Mouse (Mus musculus) liver, adult 2 months (tissue): ENCODE measurements at regions not wholly inside any gene's neighbourhood (a gene's known extent, or its start where the extent isn't known, plus 50 kb on each side); places are given as distances from the start of the nearest gene placed in this dataset.

Experiments
- DNase-seq: peaks from one replicate; pipeline ENCODE4 v3.0.0-alpha.2; 2011; ENCODE audit warnings: low read depth, low spot score; ENCODE audit errors: extremely low read depth
- H3K27ac ChIP-seq: fragments of 200-500 bp; replicated peaks from 2 replicates; pipeline ENCODE4 v1.5.1; 2012; ENCODE audit warnings: low read depth, mild to moderate bottlenecking, control low read depth, inconsistent platforms, low read length; ENCODE audit not compliant: insufficient read depth
- H3K27me3 ChIP-seq: fragments of 200-500 bp; 2 replicates; pipeline ENCODE4 v1.6.1; 2012; ENCODE audit warnings: mild to moderate bottlenecking, moderate library complexity, low read length, inconsistent platforms; ENCODE audit not compliant: control insufficient read depth, insufficient read depth
- H3K36me3 ChIP-seq: fragments of 200-500 bp; 2 replicates; pipeline ENCODE4 v1.6.1; 2012; ENCODE audit warnings: low read length, inconsistent platforms; ENCODE audit not compliant: control insufficient read depth, insufficient read depth
- H3K4me1 ChIP-seq: fragments of 200-500 bp; 2 replicates; pipeline ENCODE4 v1.6.1; 2011; ENCODE audit warnings: low read length; ENCODE audit not compliant: control insufficient read depth, insufficient read depth
- H3K4me3 ChIP-seq: fragments of 200-500 bp; 2 replicates; pipeline ENCODE4 v1.5.1; 2011; ENCODE audit warnings: low read depth, mild to moderate bottlenecking, control low read depth, low read length, moderate library complexity; ENCODE audit not compliant: insufficient read depth
- H3K79me2 ChIP-seq: fragments of 200-500 bp; 2 replicates; pipeline ENCODE4 v1.6.1; 2012; ENCODE audit warnings: inconsistent platforms, mild to moderate bottlenecking, low read length, moderate library complexity; ENCODE audit not compliant: control insufficient read depth, insufficient read depth
- H3K9ac ChIP-seq: fragments of 200-500 bp; 2 replicates; pipeline ENCODE4 v1.6.1; 2012; ENCODE audit warnings: low read depth, mild to moderate bottlenecking, control low read depth, inconsistent platforms, low read length
- CTCF ChIP-seq: fragments of 200-500 bp; IDR thresholded peaks from 2 replicates; pipeline ENCODE4 v1.5.1; 2011; ENCODE audit warnings: low read depth, low read length, control low read depth
- POLR2A ChIP-seq: fragments of 200-500 bp; IDR thresholded peaks from 2 replicates; pipeline ENCODE4 v1.6.1; 2011; ENCODE audit warnings: low read length, control low read depth; ENCODE audit not compliant: insufficient read depth; ENCODE audit errors: extremely low read depth
- WGBS: fragments of 180-500 bp; shearing (Covaris S2); methylation state at CpG from one replicate; pipeline ENCODE4 v1.1.7; 2018; 5-methylcytosine and 5-hydroxymethylcytosine counted together

DNA sequence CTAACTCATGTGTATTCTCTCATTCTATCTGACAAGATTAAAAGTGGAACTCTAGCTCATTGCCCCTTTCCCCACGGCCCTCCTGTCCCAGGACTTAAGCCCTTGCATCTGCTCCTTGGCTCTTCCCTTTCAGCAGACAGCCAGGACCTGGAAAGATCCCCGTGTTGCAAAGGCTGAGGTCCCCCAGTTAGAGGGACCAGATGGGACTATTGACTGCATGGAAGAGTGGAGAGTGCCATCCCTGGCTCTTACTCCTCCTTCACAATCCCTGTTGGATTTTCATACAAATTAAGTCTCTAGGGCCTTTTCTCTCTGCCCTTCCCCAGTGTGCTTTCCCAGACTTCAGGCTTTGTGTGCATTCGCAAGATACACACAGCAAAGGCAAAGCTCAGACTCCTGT, 71.6 kb upstream of the Pcdh8 start:
- 24% methylated on average over 3 of the region's 3 CpGs for WGBS
- H3K36me3 ChIP-seq: no peaks in the 10 kb centered on the region
- TF ChIP-seq POLR2A: no peak
- TF ChIP-seq CTCF: no peak
- H3K79me2 ChIP-seq: no peaks in the 10 kb centered on the region
- H3K27ac ChIP-seq: no peak overlapping the region
- H3K27me3 ChIP-seq: no peaks in the 10 kb centered on the region
- no peak overlapping the region for H3K4me3 ChIP-seq
- DNase-seq: no peak
- no peak overlapping the region for H3K9ac ChIP-seq
- H3K4me1 ChIP-seq: no peaks in the 10 kb centered on the region

DNA sequence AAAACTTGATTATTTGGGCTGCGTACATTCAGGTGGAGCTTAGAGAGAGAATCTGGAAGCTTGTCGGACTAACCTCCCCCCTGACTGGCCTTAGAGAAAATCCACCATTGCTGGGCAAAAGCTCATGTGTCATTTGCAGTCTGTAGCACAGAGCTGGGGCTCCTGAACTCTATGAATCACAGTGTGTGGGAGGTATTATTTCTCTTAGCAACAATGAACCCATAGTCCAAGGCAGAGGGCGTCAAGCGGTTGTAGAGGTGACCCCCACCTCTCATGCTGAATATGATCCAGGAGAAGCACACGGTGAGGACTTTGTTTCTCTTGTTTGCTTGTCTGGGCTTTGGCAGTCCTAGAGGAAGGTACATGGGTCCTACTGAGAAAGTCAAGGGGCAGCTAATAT, 66.0 kb upstream of the Pcdh8 start:
- H3K27me3 ChIP-seq: no peaks in the 10 kb centered on the region; the same call in 1 of the 2 replicates
- WGBS: 87% methylated on average over 5 of the region's 5 CpGs
- no peaks in the 10 kb centered on the region for H3K79me2 ChIP-seq

DNA sequence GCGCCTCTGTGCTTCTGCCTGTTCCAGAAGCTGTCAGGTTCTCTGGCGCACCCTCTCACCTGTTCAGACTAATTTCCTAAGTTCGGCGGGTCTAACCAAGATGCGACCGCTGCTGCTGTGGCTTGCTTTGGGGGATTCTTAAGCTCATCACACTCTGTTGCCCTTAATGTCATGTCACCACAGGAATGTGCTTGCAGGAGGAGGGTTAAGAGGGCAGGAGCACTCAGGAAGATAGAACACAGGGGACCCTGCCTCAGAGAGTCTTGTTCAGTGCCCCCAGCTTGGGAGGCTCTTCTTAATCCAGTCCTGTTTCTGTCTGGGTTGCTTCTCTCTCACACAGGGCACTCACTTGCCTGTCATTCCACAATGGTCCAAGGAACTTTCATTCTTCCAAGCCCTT, 65.1 kb upstream of the Pcdh8 start:
- Histone ChIP-seq H3K36me3 (no peaks in the 10 kb centered on the region), H3K4me3 (no peak overlapping the region), H3K9ac (no peak overlapping the region), H3K27ac (no peak overlapping the region), H3K79me2 (no peaks in the 10 kb centered on the region), H3K27me3 (no peaks in the 10 kb centered on the region; the same call in 1 of the 2 replicates), H3K4me1 (no peaks in the 10 kb centered on the region)
- TF ChIP-seq POLR2A (no peak), CTCF (no peak)
- 93% methylated on average over 5 of the region's 6 CpGs for WGBS
- DNase-seq: no peak

More for the DNA sequence above, 66.0 kb upstream of the Pcdh8 start:
- Histone ChIP-seq H3K27ac (no peak overlapping the region), H3K9ac (no peak overlapping the region), H3K4me3 (no peak overlapping the region), H3K36me3 (no peaks in the 10 kb centered on the region), H3K4me1 (no peaks in the 10 kb centered on the region)
- TF ChIP-seq CTCF: no peak
- TF ChIP-seq POLR2A: no peak
- no peak for DNase-seq

DNA sequence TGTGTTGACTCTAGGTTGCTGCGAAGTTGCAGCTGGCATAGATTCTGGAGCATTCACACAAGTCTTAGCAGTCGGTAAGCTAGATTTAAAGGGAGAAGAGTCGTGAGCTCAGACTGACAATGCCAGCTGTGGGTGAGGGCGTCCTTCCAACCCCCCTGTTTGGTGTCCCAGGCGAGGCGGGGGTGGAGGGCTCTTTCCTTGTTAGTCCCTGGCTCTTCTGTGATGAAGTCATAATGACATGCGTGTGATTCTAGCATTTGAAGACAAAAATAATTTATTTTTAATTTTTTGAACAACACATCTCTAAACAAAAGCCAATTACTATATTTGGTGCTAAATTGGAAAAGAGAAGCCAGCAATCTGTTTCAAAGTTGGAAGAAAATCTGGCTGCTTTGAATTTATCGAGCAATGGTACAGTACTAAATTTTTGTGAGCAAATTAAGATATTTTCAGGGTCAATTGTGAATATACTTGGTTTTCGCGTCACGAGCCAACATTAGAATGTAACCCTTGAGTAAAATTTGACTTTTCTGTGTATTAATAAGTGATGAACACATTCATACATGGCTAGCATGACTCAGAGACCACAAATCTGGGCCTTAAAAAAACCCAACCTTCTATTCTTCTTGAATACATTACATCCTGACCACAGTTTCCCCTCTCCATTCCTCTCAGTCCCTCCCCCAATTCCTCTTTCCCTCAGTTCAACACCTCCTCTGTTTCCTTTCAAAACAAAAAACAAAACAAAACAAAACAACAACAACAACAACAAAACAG, 53.7 kb upstream of the Pcdh8 start:
- WGBS: 83% methylated on average over 11 of the region's 11 CpGs
- TF ChIP-seq POLR2A (no peak), CTCF (no peak)
- Histone ChIP-seq H3K27ac (no peak overlapping the region), H3K4me3 (no peak overlapping the region), H3K79me2 (no peaks in the 10 kb centered on the region), H3K36me3 (no peaks in the 10 kb centered on the region), H3K27me3 (no peaks in the 10 kb centered on the region; the same call in 1 of the 2 replicates), H3K9ac (no peak overlapping the region), H3K4me1 (no peaks in the 10 kb centered on the region)
- no peak for DNase-seq

DNA sequence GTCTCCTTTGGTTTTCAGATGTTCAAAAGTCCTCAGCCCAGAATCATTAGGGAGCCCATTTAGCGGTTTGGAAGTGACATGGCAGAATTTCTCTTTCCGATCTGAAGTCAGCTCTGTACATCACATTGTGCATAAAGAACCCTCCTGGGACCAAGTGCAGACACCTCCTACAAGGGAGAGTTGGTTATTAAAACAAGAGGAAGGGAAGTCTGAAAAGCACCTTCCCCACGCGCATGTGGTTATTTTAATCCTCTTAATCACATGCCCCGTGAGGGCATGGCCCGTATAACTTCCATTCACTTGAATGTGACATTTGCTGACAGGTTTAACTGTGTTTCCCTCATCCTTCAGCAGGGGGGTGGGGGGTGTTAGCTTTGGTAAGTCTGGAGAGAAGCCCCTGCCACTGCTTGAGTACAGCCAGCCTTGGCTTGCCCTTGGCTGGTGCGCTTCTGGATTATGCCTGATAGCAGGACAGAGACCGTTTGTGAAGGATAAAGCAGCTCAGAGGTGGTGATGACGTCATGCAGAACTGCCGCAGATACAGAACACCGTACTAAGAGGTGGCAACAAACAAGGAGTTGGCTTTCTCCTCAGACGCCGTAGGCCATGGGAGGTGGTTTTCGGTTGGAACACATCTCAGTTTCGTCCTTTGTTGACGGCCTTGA, 51.5 kb upstream of the Pcdh8 start:
- WGBS: 81% methylated on average over 16 of the region's 16 CpGs
- no peak overlapping the region for H3K27ac ChIP-seq
- no peak overlapping the region for H3K9ac ChIP-seq
- TF ChIP-seq POLR2A: no peak
- H3K27me3 ChIP-seq: no peaks in the 10 kb centered on the region; the same call in 1 of the 2 replicates
- H3K79me2 ChIP-seq: no peaks in the 10 kb centered on the region
- no peak for DNase-seq
- no peaks in the 10 kb centered on the region for H3K36me3 ChIP-seq
- H3K4me1 ChIP-seq: no peaks in the 10 kb centered on the region
- H3K4me3 ChIP-seq: no peak overlapping the region

DNA sequence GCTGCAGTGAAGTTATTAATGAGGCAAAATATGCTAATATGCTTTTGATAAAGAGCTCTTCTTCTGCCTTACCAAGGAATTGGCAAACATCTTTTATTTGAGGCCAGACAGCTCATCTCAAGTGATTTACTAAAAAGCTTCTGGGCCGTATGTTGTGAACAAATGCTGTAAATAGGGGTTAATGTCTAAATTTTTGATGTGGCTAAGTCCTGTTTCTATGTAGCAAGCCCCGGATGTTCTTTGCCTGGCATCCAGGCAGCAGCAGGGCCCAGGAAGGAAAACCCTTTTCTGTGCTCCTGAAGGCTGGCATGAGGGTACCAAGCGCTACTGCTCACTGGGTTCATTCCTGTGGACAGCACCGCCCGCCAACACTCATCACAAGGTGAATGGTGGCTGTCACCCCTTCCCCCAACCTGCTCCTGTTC, 50.9 kb upstream of the Pcdh8 start:
- H3K79me2 ChIP-seq: no peaks in the 10 kb centered on the region
- no peaks in the 10 kb centered on the region for H3K4me1 ChIP-seq
- H3K36me3 ChIP-seq: no peaks in the 10 kb centered on the region
- H3K4me3 ChIP-seq: no peak overlapping the region
- no peak overlapping the region for H3K27ac ChIP-seq
- no peak for DNase-seq
- 86% methylated on average over 5 of the region's 5 CpGs for WGBS
- no peak for TF ChIP-seq POLR2A
- no peak for TF ChIP-seq CTCF
- no peak overlapping the region for H3K9ac ChIP-seq
- no peaks in the 10 kb centered on the region; the same call in 1 of the 2 replicates for H3K27me3 ChIP-seq
